Mouse (Mus musculus): ENCODE results near the gene Coro2b. TPM values are rescaled to one million over a fixed set of nuclear protein-coding genes. Genes with fewer than 3 reads are reported as not detected.

Coro2b gene
- total RNA-seq, 4 experiments from 2014 or later = 201 to 245 (median 216) TPM

- no peak for DNase-seq (ENCODE audit: low spot score in 2 of 2)
These were observed 142.7 kb downstream of the Coro2b start for GRCm38 (mm10) chr9:62394163-62394562.

DNA sequence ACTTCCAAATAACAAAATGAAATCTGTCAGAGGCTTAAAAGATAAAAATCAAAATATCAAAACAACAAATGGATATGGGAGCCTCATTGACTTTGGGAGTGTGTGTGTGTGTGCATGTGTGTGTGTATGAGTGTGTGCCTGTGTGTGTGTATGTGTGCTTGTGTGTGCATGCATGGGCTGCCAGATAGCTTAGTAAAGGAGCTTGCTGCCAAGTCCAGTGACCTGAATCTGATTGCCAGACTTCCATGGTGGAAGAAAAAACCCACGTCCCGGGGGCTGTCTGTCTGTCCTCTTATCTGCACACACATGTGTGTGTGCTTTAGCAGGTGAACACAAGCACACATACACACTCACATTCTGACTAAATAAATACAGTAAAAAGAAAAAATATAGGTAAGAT is 143.3 kb downstream of the Coro2b start:
- no peak for DNase-seq (ENCODE audit: low spot score in 2 of 2)

GRCm38 (mm10) chr9:62389735-62390134 is 147.1 kb downstream of the Coro2b start:
- no peak for DNase-seq (ENCODE audit: low spot score in 2 of 2)

- no peak for DNase-seq (ENCODE audit: low spot score in 2 of 2)
These were observed 150.9 kb downstream of the Coro2b start for GRCm38 (mm10) chr9:62385727-62386518.

- no peak for DNase-seq (ENCODE audit: low spot score in 2 of 2)
These were observed 151.8 kb downstream of the Coro2b start for GRCm38 (mm10) chr9:62385062-62385461.

DNA sequence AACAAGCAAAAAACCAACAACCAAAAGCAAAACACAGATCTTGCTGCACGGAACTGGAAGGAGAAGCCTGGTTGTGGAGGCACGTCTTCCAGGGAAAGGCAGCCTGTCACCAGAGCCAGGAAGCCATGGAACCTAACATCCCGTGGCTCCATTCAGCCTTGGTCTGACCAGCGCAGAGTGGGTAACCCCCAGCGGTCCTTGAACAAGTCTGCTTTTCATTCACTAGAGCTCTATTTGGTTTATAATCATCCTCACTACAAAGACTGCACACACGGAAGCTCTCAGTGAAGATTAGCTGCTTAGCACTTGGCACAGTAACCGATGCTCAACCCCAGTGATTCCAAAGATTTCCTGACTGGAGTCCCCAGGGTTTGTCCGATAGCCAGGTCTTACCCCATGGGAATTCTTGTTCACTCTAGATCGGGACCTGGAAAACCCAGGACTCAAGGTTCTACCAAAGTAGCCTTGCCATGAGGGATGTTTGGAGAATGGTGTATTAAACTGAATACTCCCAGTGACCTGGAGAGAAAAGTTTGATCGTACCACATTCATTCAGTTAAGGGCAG is 154.2 kb downstream of the Coro2b start:
- DNase-seq (ENCODE audit: low spot score in 2 of 2) = no peak

GRCm38 (mm10) chr9:62381402-62381913 is 155.4 kb downstream of the Coro2b start:
- DNase-seq (ENCODE audit: low spot score in 2 of 2) = no peak

- no peak for DNase-seq (ENCODE audit: low spot score in 2 of 2)
These were observed 156.5 kb downstream of the Coro2b start for GRCm38 (mm10) chr9:62380351-62380750.

GRCm38 (mm10) chr9:62377897-62378296 is 158.9 kb downstream of the Coro2b start:
- peak; percentile 59 to 63 for DNase-seq (ENCODE audit: low spot score in 2 of 2)

DNA sequence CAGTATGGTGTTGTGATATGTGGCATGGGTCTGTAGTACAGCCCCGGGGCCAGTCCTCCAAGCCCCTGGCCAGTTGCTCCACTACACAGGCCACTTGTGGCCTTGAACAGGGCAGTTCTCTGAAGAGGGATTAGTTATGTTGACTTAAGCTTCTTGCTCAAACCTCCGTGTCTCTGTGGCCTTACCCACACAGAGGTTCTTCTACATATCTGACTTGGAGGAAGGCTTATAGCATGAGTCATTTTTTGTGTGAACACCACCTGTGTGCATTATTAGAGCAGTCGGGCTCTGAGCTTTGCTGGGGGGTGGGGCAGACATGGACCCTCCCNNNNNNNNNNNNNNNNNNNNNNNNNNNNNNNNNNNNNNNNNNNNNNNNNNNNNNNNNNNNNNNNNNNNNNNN is 162.6 kb downstream of the Coro2b start:
- DNase-seq (ENCODE audit: low spot score in 2 of 2) = no peak

DNA sequence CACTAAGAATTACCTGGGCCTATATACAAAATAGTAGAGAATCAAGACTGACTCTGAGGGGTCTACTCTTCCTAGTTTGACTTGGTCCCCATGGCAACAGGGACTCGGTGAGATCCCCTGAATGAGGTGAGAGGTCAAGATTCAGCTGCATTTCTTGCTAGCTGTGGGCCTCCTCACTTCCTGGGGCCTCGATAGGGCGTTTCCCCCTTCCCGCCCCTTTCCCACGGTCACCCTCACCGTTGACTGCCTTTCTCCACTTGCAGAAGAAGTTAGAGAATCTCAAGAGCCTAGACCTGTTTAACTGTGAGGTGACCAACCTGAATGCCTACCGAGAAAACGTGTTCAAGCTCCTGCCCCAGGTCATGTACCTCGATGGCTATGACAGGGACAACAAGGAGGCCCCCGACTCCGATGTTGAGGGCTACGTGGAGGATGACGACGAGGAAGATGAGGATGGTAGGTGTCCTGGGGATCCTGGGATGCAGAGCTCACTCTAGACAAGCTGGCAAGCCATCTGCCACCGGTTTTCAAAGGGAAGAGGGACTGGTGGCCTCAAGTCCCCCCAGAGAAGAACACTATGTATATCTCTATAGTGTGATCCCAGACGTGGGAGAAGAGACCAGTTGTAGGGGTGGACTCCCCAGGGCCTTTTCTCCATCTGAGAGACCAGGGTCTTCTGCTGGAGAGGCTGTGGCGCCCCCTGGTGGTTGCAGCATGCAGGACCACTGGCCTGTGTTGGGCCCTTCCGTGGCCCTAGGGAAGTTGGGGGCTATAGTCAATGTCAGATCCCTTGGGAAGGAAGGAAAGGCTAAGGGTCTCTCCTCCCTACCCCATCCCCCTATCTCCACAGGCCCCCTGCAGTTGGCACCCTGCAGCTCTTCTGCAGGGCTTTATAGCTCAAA is 163.4 kb downstream of the Coro2b start:
- DNase-seq (ENCODE audit: low spot score in 2 of 2) = peak in 1 of 2 experiments; percentile 70

- no peak for DNase-seq (ENCODE audit: low spot score in 2 of 2)
These were observed 164.2 kb downstream of the Coro2b start for GRCm38 (mm10) chr9:62372556-62373221.

GRCm38 (mm10) chr9:62371745-62372555 is 164.9 kb downstream of the Coro2b start:
- no peak for DNase-seq (ENCODE audit: low spot score in 2 of 2)

DNA sequence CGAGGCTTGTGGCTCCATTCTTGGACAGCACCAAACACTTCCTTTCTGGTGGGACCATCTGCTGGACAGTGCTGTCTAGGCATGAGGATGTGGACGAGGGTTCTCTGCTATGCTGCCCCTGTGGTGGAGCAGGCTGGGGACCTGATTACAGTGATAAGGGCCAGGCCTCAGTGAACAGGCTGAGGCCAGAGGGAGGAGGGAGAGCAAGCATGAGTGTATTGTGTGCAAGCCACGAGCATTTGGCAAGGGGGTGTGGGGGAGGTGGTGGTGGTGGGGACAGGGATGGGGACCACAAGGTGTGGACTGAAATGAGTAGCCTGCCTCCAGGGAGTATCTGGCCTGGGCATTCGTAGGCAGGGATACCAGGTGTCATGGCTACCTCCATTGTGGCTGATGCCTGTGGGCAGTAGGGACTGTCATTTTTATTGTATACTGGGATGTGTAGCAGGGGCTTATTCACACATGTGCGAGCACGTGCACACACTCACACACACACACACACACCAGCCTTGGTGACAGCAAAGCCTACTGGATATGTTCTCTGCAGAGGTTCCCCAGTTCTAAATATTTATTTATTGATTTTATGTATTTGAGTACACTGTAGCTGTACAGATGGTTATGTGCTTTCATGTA is 166.1 kb downstream of the Coro2b start:
- DNase-seq (ENCODE audit: low spot score in 2 of 2) = no peak

DNA sequence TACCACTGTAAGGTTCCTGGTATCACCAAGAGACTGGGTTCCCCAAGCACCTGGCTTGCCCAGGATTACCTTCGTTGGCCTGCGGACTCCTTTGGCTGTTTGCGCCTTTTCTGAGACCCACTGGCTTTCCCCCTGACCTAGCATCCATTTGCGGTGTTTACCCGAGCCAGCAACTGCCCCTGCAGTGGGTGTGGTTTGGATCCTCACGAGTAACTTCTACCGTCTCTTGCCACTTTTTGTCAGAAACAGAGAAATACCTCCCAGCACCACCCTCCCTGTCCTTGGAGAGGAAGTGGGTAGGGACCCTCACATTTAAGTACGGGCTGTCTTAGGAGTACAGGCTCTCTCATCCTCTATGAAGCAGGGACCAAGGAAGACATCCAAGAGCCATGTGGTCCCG is 166.7 kb downstream of the Coro2b start:
- DNase-seq (ENCODE audit: low spot score in 2 of 2) = no peak

Other genes starting within 250 kb of the Coro2b start
- gene Anp32a, start 195.8 kb downstream of the Coro2b start, total RNA-seq (2022) = 100 to 1,000 TPM; 303 to 406 (median 351) TPM
- gene Itga11, start 140.8 kb upstream of the Coro2b start, total RNA-seq (2022) = 1 to 10 TPM; 3.5 to 5.7 (median 4.4) TPM

Data from layer of hippocampus, adult 8-10 months (tissue).